In genomic region chr11:116267637-116268036, GRCm38 (mm10) we compare ENCODE assay signal across 22 mouse cellular contexts. TPM values are rescaled to one million over a fixed set of nuclear protein-coding genes. Genes with fewer than 3 reads are reported as not detected.
A peak's percentile ranks its signal among the peaks of the same experiment; 100 is the strongest.
DNase-seq lines count a peak whose midpoint lies in the region; ATAC-seq and TF ChIP-seq lines count a peak whose summit lies in the region.
"Had no signal": no experiment of that assay in that cellular context is flagged by ENCODE, and none has a peak within 500 bp of the region (broad histone marks: within the 10 kb centered on the region; RNA-seq: fewer than 3 reads in every experiment).

No protein-coding gene starts in this region.

- no peak for ATAC-seq in liver, embryonic 12.5 days
- no peak for ATAC-seq in neural tube, embryonic 15.5 days (ENCODE audit: low FRiP score)

- 91% methylated on average over 8 of the region's 8 CpGs for WGBS in liver, adult 2 months
- WGBS in liver, embryonic 12.5 days (ENCODE audit: insufficient replicate concordance), result 79% methylated on average over 8 of the region's 8 CpGs
- 89% methylated on average over 8 of the region's 8 CpGs for WGBS in neural tube, embryonic 15.5 days

- TF ChIP-seq CTCF in liver, adult 2 months (IDR thresholded peaks at IDR 0.05; ENCODE audit: low read depth, low read length), result peak; percentile 30; the same call in 1 of the 2 replicates

- H3K27me3 ChIP-seq in liver, adult 2 months (ENCODE audit: control insufficient read depth, insufficient read depth, low read length), result no peaks in the 10 kb centered on the region
- H3K27me3 ChIP-seq in liver, embryonic 12.5 days (replicated peaks), result no peaks in the 10 kb centered on the region
- no peaks in the 10 kb centered on the region for H3K27me3 ChIP-seq in neural tube, embryonic 15.5 days (replicated peaks)
- H3K27me3 ChIP-seq: embryonic facial prominence, embryonic 13.5 days; forebrain, embryonic 12.5 days; hindbrain, embryonic 12.5 days; neural tube, embryonic 12.5 days had no signal

- no peak for TF ChIP-seq POLR2A in liver, adult 2 months (IDR thresholded peaks at IDR 0.05; ENCODE audit: extremely low read depth, insufficient read depth, low read length)

- H3K4me2 ChIP-seq in liver, embryonic 12.5 days, result no peak overlapping the region
- no peak overlapping the region for H3K4me2 ChIP-seq in neural tube, embryonic 15.5 days
- H3K4me2 ChIP-seq: embryonic facial prominence, embryonic 13.5 days; forebrain, embryonic 12.5 days; hindbrain, embryonic 12.5 days; neural tube, embryonic 12.5 days had no signal

- H3K9me3 ChIP-seq in liver, embryonic 12.5 days (replicated peaks), result no peaks in the 10 kb centered on the region
- H3K9me3 ChIP-seq in neural tube, embryonic 15.5 days (replicated peaks), result no peaks in the 10 kb centered on the region
- H3K9me3 ChIP-seq: embryonic facial prominence, embryonic 13.5 days; forebrain, embryonic 12.5 days; hindbrain, embryonic 12.5 days; midbrain, embryonic 10.5 days; neural tube, embryonic 12.5 days had no signal

- H3K4me3 ChIP-seq in liver, adult 2 months (ENCODE audit: insufficient read depth, low read depth, low read length), result no peak overlapping the region
- no peak overlapping the region for H3K4me3 ChIP-seq in liver, embryonic 12.5 days
- no peak overlapping the region for H3K4me3 ChIP-seq in neural tube, embryonic 15.5 days (replicated peaks)
- H3K4me3 ChIP-seq: embryonic facial prominence, embryonic 13.5 days; forebrain, embryonic 12.5 days; hindbrain, embryonic 12.5 days; midbrain, embryonic 10.5 days; neural tube, embryonic 12.5 days had no signal

- H3K4me1 ChIP-seq in liver, adult 2 months (ENCODE audit: control insufficient read depth, insufficient read depth, low read length), result peaks cover 3% of the 10 kb centered on the region; the same call in 1 of the 2 replicates
- H3K4me1 ChIP-seq in liver, embryonic 12.5 days, result peaks cover 51% of the 10 kb centered on the region
- H3K4me1 ChIP-seq in neural tube, embryonic 15.5 days, result peaks cover 32% of the 10 kb centered on the region

- peaks cover 46% of the 10 kb centered on the region for H3K36me3 ChIP-seq in liver, adult 2 months (ENCODE audit: control insufficient read depth, insufficient read depth, low read length)
- H3K36me3 ChIP-seq in liver, embryonic 12.5 days, result peaks cover 99% of the 10 kb centered on the region
- peaks cover 79% of the 10 kb centered on the region for H3K36me3 ChIP-seq in neural tube, embryonic 15.5 days

- no peak overlapping the region for H3K9ac ChIP-seq in liver, adult 2 months (ENCODE audit: low read depth, low read length)
- no peak overlapping the region for H3K9ac ChIP-seq in liver, embryonic 12.5 days
- no peak overlapping the region for H3K9ac ChIP-seq in neural tube, embryonic 15.5 days (replicated peaks)
- H3K9ac ChIP-seq: embryonic facial prominence, embryonic 13.5 days; forebrain, embryonic 12.5 days; hindbrain, embryonic 12.5 days; neural tube, embryonic 12.5 days had no signal

- no peak overlapping the region for H3K27ac ChIP-seq in liver, adult 2 months (replicated peaks; ENCODE audit: insufficient read depth, low read depth, low read length)
- H3K27ac ChIP-seq in liver, embryonic 12.5 days, result no peak overlapping the region
- no peak overlapping the region for H3K27ac ChIP-seq in neural tube, embryonic 15.5 days (replicated peaks)
- H3K27ac ChIP-seq: embryonic facial prominence, embryonic 13.5 days; forebrain, embryonic 12.5 days; hindbrain, embryonic 12.5 days; midbrain, embryonic 10.5 days; neural tube, embryonic 12.5 days had no signal

- H3K79me2 ChIP-seq in liver, adult 2 months (ENCODE audit: control insufficient read depth, insufficient read depth, low read length), result peaks cover 13% of the 10 kb centered on the region; the same call in 1 of the 2 replicates

- peak; percentile 23 for DNase-seq in embryo, embryonic 11 days
- no peak for DNase-seq in embryo, embryonic 9.5 days (ENCODE audit: extremely low spot score)
- DNase-seq in liver, adult 2 months (ENCODE audit: extremely low read depth, low read depth, low spot score), result no peak
- DNase-seq in 416B (ENCODE audit: low read depth) (peak; percentile 59), R1 (ENCODE audit: low read depth, low spot score) (peak; percentile 67)
- DNase-seq in urinary bladder, postnatal 14 days (ENCODE audit: low spot score), result no peak
- DNase-seq: cerebellum, adult 8-10 months; gastrocnemius, postnatal 25 days; kidney, adult 8-10 months; lung, adult 18-20 months; right cerebral cortex, adult 18-20 months; thymus, postnatal 36 days had no signal

RNA-seq across cellular contexts. Expression of gene Srp68, which starts 6.4 kb away (rescaled TPM):
- 19.9 and 25.2 TPM in 2 replicates for total RNA-seq in liver, adult 2 months (2014; rRNA removed)
- polyA plus RNA-seq in liver, adult 2 months (2012; rRNA removed), result 32.6 and 36.3 TPM in 2 replicates
- 66.4 and 66.8 TPM in 2 replicates for polyA plus RNA-seq in liver, embryonic 12.5 days (2016; fragmentation: Nextera tagmentation; extraction: Ambion mirVana)
- 64.2 and 77.9 TPM in 2 replicates for polyA plus RNA-seq in neural tube, embryonic 15.5 days (2015; fragmentation: Nextera tagmentation; extraction: Ambion mirVana)

RNA-seq across cellular contexts. Expression of gene Galr2, which starts 13.1 kb away (rescaled TPM):
- total RNA-seq in liver, adult 2 months (2014; rRNA removed), result not detected in 2 replicates
- polyA plus RNA-seq in liver, adult 2 months (2012; rRNA removed), result not detected in 2 replicates
- polyA plus RNA-seq in liver, embryonic 12.5 days (2016; fragmentation: Nextera tagmentation; extraction: Ambion mirVana), result not detected in 2 replicates
- polyA plus RNA-seq in neural tube, embryonic 15.5 days (2015; fragmentation: Nextera tagmentation; extraction: Ambion mirVana), result 0.47 and 0.52 TPM in 2 replicates
- total RNA-seq: layer of hippocampus, adult 8-10 months; left cerebral cortex, postnatal 25 days had no signal
- polyA plus RNA-seq: heart, embryonic 14.5 days had no signal

RNA-seq across cellular contexts. Expression of gene Evpl, which starts 29.8 kb away (rescaled TPM):
- 0.07 and 0.18 TPM in 2 replicates for total RNA-seq in liver, adult 2 months (2014; rRNA removed)
- polyA plus RNA-seq in liver, adult 2 months (2012; rRNA removed), result 0.12 and 0.16 TPM in 2 replicates
- polyA plus RNA-seq in liver, embryonic 12.5 days (2016; fragmentation: Nextera tagmentation; extraction: Ambion mirVana), result 0.30 and 0.31 TPM in 2 replicates
- polyA plus RNA-seq in neural tube, embryonic 15.5 days (2015; fragmentation: Nextera tagmentation; extraction: Ambion mirVana), result 1.00 and 1.9 TPM in 2 replicates

RNA-seq across cellular contexts. Expression of gene Exoc7, which starts 39.4 kb away (rescaled TPM):
- 15.9 and 19.5 TPM in 2 replicates for total RNA-seq in liver, adult 2 months (2014; rRNA removed)
- 18.9 and 19.5 TPM in 2 replicates for polyA plus RNA-seq in liver, adult 2 months (2012; rRNA removed)
- polyA plus RNA-seq in liver, embryonic 12.5 days (2016; fragmentation: Nextera tagmentation; extraction: Ambion mirVana), result 29.7 and 31.8 TPM in 2 replicates
- polyA plus RNA-seq in neural tube, embryonic 15.5 days (2015; fragmentation: Nextera tagmentation; extraction: Ambion mirVana), result 113 and 114 TPM in 2 replicates

Comparison
In these comparisons a context has a peak if more than half of its experiments do, and no peak if none do; other contexts are left out.
1. DNase-seq: peak in embryo, embryonic 11 days (single experiment), 416B (single experiment) and R1 (single experiment); none in embryo, embryonic 9.5 days (single experiment), liver, adult 2 months (single experiment) and urinary bladder, postnatal 14 days (single experiment).